Mouse (Mus musculus): ENCODE measurements at regions not wholly inside any gene's neighbourhood (a gene's known extent, or its start where the extent isn't known, plus 50 kb on each side); places are given as distances from the start of the nearest gene placed in this dataset.

GRCm38 (mm10) chr2:51073040-51073594 lies 75.8 kb downstream of the Rnd3 start:
- no peak for DNase-seq (ENCODE audit: low spot score in 2 of 2)

DNA sequence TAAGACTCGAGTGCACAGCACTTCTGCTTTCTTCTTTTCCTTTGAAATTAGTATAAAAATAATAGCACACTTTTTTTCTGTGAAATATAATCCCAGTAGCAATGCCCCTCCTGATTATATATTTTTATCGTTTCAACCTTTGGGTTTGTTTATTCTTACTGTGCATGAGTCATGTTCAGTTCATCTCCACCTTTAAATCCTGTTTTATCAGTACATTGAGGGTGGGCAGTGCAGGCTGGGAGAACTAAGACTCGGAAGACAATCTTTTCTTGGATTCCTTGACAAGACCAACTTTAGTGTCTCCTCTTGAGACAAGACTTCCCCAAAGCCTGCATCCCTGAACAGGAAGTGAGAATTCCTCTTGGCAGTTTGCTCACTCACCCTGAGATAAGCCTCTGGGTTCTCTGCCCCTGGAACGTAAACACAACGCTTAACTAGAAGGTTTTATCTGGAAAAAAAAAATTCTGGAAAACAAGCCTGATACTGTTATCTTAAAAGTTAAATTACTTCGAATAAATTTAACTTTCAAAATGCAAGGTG lies 76.5 kb downstream of the Rnd3 start:
- no peak for DNase-seq (ENCODE audit: low spot score in 2 of 2)

- no peak for DNase-seq (ENCODE audit: low spot score in 2 of 2)
Observed at GRCm38 (mm10) chr2:51070902-51071301, 78.0 kb downstream of the Rnd3 start.

DNA sequence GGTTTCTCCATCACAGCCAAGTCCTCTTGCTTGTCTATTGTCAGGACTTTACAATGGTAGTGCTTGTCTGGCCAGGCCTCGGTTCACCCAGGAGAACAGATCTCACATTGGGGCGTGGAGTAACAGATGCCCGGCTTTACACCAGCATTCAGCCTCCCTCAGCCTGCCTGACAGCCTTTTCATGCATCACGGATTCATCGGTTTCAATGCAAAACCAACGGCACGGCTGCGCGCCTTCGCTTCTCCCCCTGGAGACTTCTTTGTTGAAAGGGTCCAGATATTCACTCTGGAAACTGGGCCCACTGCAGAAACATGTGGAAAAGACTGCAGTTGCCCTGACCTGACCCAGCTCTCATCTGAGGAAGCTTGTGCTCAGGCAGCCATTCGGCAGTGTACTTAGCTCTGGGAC lies 82.5 kb downstream of the Rnd3 start:
- DNase-seq (ENCODE audit: low spot score in 2 of 2): no peak

DNA sequence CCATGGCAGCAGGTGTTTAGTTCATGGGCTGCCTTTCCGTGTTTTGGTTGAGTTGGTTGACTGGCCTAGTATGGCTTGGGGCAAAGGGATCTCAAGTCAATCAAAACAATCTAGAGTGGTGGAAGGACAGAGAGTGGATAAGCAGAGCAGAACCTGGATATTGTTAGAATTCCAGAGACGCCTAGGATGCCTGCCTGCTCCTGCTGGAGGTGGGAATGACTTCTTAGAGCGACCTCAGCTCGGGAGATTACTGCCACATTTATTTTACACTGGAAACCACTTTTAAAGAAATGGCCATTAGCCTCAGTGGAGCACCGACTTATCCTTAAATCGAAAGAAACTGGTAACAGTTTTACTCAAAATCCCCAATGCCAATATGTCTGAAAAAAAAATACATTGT lies 83.1 kb downstream of the Rnd3 start:
- DNase-seq (ENCODE audit: low spot score in 2 of 2): no peak

DNA sequence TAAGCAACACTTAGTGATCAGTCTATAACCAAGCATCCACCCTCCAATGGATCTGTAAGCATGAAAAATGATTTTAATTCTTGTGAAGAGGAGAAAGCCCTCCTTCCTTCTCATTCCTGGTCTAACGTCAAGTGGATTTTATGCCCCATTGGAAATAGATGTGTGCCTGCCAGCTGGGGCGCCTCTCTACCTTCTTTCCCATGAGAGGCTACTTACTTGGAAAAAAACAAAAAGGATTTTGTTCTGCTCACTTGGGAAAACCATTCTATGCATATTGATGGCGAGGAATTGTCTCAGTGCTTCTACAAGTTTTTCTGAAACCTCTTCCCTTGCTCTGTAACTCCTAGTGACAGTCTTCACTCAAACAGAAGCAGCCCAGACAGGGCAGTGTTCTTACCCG lies 84.1 kb downstream of the Rnd3 start:
- DNase-seq (ENCODE audit: low spot score in 2 of 2): no peak

DNA sequence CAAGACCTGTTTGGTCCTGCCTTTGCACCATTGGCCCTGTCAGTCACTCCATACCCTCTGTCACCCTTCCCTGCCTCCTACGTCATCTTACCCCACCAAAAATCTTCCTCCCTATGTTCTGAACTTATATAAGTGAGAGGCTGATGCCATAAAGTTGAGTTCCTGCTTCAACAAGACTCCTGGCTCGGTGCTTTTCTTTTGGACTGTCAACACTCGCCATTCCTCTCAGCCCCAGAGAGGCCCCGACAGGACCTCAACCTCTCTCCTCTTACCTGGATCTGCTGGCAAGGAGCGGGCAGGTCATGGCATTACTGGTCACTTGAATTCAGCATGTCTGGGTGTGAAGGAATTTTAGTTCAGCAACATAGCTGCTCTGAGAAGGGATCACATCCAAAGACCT lies 86.9 kb downstream of the Rnd3 start:
- no peak for DNase-seq (ENCODE audit: low spot score in 2 of 2)

- no peak for DNase-seq (ENCODE audit: low spot score in 2 of 2)
Observed at GRCm38 (mm10) chr2:51058158-51058557, 90.8 kb downstream of the Rnd3 start.

GRCm38 (mm10) chr2:51056141-51056731 lies 92.7 kb downstream of the Rnd3 start:
- no peak for DNase-seq (ENCODE audit: low spot score in 2 of 2)

GRCm38 (mm10) chr2:51055339-51055738 lies 93.6 kb downstream of the Rnd3 start:
- DNase-seq (ENCODE audit: low spot score in 2 of 2): no peak

GRCm38 (mm10) chr2:51049834-51050170 lies 99.1 kb downstream of the Rnd3 start:
- DNase-seq (ENCODE audit: low spot score in 2 of 2): no peak

- no peak for DNase-seq (ENCODE audit: low spot score in 2 of 2)
Observed at GRCm38 (mm10) chr2:51049101-51049833, 99.6 kb downstream of the Rnd3 start.

DNA sequence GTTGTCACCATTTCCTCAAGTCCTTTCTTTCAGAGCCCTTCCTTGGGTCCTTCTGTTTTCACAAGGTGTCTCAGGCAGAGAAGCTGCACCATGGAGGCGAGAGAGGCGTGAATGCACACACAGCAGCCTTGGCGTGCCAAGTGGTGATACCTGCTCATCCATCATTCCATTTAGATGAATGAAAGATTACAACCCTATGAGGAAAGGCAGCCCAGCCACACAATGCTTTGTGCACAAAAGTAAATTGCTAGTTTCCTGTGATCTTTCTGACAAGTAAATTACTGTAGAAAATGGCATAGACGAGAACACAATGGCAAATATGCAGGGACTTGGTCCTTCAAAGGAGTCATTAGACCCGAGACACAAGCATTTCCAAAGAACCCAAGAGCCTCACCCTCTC lies 101.4 kb downstream of the Rnd3 start:
- DNase-seq (ENCODE audit: low spot score in 2 of 2): no peak

DNA sequence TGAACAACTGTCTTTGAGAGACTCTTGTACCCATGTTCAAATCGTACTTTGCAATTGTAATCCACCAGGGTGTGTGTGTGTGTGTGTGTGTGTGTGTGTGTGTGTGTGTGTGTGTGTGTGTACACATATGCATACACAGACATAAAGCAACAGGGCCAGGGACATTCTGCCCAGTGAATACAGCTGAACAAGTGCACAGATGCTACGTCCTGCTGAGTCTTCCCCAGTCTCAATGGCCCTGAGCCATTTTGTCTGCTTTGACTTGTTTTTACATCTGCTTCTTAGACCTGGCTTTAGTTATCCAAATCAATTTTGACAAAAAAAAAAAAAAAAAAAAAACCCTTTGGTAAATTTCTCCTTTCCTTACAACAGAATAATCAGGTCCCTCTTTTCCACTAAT lies 103.3 kb downstream of the Rnd3 start:
- DNase-seq (ENCODE audit: low spot score in 2 of 2): no peak

GRCm38 (mm10) chr2:51041101-51041500 lies 107.8 kb downstream of the Rnd3 start:
- DNase-seq (ENCODE audit: low spot score in 2 of 2): no peak

DNA sequence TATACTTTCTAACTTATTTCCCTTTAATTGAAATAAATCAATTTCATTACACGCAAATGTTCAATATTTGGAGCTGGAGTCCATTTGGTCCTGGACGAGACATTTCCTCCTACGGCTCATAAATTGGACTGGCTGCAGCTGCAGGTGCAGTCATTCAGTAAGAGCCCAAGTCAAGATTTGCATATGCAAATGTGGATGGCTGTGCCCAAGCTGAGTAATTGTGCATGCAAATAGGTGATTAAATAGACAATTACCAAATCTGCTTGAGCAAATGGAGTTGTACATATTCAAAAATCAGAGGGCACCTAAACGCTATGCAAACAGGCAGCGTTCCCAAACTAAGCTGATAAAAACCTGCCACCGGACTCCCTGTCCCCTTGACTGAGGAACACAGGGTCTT lies 110.2 kb downstream of the Rnd3 start:
- DNase-seq (ENCODE audit: low spot score in 2 of 2): no peak

DNA sequence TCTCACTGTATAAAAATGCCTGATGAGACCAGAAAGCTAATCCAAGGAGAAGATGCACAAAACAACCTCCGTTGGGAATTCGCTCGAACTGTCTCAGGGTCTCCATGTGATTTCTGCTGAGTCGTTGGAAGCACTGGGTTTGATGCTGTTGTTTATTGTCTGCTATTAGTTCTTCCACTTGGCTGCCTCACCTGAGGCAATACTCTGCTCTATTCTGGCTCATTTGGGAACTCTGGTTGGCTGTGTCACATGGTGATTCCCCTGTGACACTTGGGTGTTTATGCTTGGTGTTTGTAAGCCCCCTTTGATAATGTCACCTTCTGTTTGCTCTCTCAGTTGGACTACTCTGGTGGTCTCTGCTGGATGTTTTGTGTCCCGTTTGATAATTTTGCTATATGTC lies 111.9 kb downstream of the Rnd3 start:
- DNase-seq (ENCODE audit: low spot score in 2 of 2): no peak

GRCm38 (mm10) chr2:51036190-51036755 lies 112.6 kb downstream of the Rnd3 start:
- DNase-seq (ENCODE audit: low spot score in 2 of 2): no peak

DNA sequence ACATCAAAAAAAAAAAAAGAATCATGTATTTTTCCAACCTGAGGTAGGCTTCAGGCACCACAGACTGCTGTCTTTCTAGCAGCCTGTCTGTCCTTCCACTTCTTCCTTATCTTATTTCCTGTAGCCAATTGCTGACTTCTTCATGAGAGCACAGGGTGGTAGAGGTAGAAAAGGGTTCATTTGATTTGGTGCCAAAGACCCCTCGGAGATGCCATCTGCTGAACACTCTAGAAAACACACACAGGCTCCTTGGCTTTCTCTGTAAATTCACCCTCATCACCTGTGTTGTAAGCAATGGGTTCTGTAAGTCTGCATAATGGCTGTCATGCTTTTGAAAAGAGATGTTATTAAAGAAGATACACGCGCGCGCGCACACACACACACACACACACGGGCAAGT lies 115.0 kb downstream of the Rnd3 start:
- DNase-seq (ENCODE audit: low spot score in 2 of 2): no peak

DNA sequence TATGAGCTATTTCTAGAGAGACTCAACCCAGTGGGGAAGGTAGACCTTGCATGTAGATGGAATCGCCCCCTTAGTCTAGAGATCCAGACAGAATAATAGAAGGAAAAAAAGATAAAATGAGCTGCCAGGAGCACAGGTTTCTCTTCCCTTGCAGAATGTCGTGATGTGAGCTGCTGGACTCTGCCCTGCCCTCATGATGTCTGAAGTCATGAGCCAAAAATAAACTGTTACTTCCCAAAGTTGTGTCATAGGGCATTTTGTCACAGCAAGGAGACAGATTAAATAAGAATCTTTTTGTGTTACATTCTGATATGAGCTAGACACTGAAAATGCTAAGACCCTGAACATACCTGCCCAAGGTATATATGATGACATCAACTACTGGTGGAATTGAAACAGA lies 126.4 kb downstream of the Rnd3 start:
- no peak for DNase-seq (ENCODE audit: low spot score in 2 of 2)

- no peak for DNase-seq (ENCODE audit: low spot score in 2 of 2)
Observed at GRCm38 (mm10) chr2:51016129-51016402, 132.8 kb downstream of the Rnd3 start.

- no peak for DNase-seq (ENCODE audit: low spot score in 2 of 2)
Observed at GRCm38 (mm10) chr2:51015360-51016128, 133.4 kb downstream of the Rnd3 start.
